Mouse (Mus musculus) heart, postnatal 0 days (tissue): ENCODE data around the gene Adcy7. TPM values are rescaled to one million over a fixed set of nuclear protein-coding genes. Genes with fewer than 3 reads are reported as not detected.

ENCODE experiments used
- ATAC-seq: fragments of 200-750 bp; cut with Nextera tagmentation; 2 replicates; pipeline ENCODE4 v1.8.0; 2017; ENCODE audit warnings: low read depth, moderate number of reproducible peaks, moderate library complexity; ENCODE audit not compliant: insufficient read depth
- DNase-seq: peaks from one replicate; pipeline ENCODE4 v3.0.0-alpha.2; 2016; ENCODE audit warnings: low spot score
- H3K27ac ChIP-seq: fragments of 300-500 bp; sonication (generic); 2 replicates; pipeline ENCODE4 v1.5.1; 2014; ENCODE audit warnings: low read depth, mild to moderate bottlenecking
- H3K27me3 ChIP-seq: fragments of 300-500 bp; sonication (generic); 2 replicates; pipeline ENCODE4 v1.6.1; 2014; ENCODE audit warnings: low read length, mixed read lengths; ENCODE audit not compliant: control insufficient read depth, insufficient read depth
- H3K36me3 ChIP-seq: fragments of 300-500 bp; sonication (generic); replicated peaks from 2 replicates; pipeline ENCODE4 v1.6.1; 2014; ENCODE audit warnings: low read length, mixed read lengths; ENCODE audit not compliant: control insufficient read depth, insufficient read depth
- H3K4me1 ChIP-seq: fragments of 300-500 bp; sonication (generic); 2 replicates; pipeline ENCODE4 v1.6.1; 2014; ENCODE audit warnings: antibody characterized with exemption; ENCODE audit not compliant: control insufficient read depth, insufficient read depth
- H3K4me2 ChIP-seq: fragments of 300-500 bp; sonication (generic); 2 replicates; pipeline ENCODE4 v1.6.1; 2014; ENCODE audit warnings: low read depth, mild to moderate bottlenecking, low read length, moderate library complexity
- H3K4me3 ChIP-seq: fragments of 300-500 bp; sonication (generic); 2 replicates; pipeline ENCODE4 v1.5.1; 2014; ENCODE audit warnings: low read depth, low read length
- H3K9ac ChIP-seq: fragments of 300-500 bp; sonication (generic); replicated peaks from 2 replicates; pipeline ENCODE4 v1.6.1; 2014; ENCODE audit warnings: low read depth, low read length, mixed read lengths
- H3K9me3 ChIP-seq: fragments of 300-500 bp; sonication (generic); replicated peaks from 2 replicates; pipeline ENCODE4 v1.6.1; 2016; ENCODE audit warnings: low read length; ENCODE audit not compliant: control insufficient read depth
- CTCF ChIP-seq: IDR thresholded peaks from 2 replicates; pipeline ENCODE4 v1.5.1; 2016; ENCODE audit warnings: antibody characterized with exemption, control low read depth, low read depth
- EP300 ChIP-seq: IDR thresholded peaks from 2 replicates; pipeline ENCODE4 v1.6.1; 2016; ENCODE audit warnings: antibody characterized with exemption, low read depth
- WGBS: fragments of 180-500 bp; shearing (Covaris S2); extraction: QIAGEN DNeasy Blood & Tissue Kit; methylation state at CpG from one replicate; pipeline ENCODE4 v1.1.7; 2014; 5-methylcytosine and 5-hydroxymethylcytosine counted together
- polyA plus RNA-seq: library from polyadenylated mRNA; unstranded; fragments of >200 nt; fragmentation: Nextera tagmentation; extraction: Ambion mirVana; gene quantifications from 2 replicates; pipeline ENCODE4 v1.2.1, GENCODE M21; 2015
- total RNA-seq: library from RNA; depleted of rRNA; stranded (reverse); fragments of >200 nt; gene quantifications from 2 replicates; pipeline ENCODE4 v1.2.3, GENCODE M21; 2014; ENCODE audit warnings: low replicate concordance

Adcy7 gene
- total and polyA plus RNA-seq, 2 experiments from 2014 or later = 1.9 to 7.3 TPM

- DNase-seq (no peak), ATAC-seq (no peak)
- H3K27ac ChIP-seq = no peak overlapping the region
- no peaks in the 10 kb centered on the region for H3K27me3 ChIP-seq
- no peak overlapping the region for H3K4me2 ChIP-seq
- no peak overlapping the region for H3K4me3 ChIP-seq
- no peaks in the 10 kb centered on the region for H3K36me3 ChIP-seq
- TF ChIP-seq EP300 = no peak
- TF ChIP-seq CTCF = no peak
- H3K4me1 ChIP-seq = no peaks in the 10 kb centered on the region
- no peak overlapping the region for H3K9ac ChIP-seq
- H3K9me3 ChIP-seq = no peaks in the 10 kb centered on the region
- 88% methylated on average over 4 of the region's 4 CpGs for WGBS
Observed at GRCm38 (mm10) chr8:88305814-88306213, 33.6 kb downstream of the Adcy7 start.

DNA sequence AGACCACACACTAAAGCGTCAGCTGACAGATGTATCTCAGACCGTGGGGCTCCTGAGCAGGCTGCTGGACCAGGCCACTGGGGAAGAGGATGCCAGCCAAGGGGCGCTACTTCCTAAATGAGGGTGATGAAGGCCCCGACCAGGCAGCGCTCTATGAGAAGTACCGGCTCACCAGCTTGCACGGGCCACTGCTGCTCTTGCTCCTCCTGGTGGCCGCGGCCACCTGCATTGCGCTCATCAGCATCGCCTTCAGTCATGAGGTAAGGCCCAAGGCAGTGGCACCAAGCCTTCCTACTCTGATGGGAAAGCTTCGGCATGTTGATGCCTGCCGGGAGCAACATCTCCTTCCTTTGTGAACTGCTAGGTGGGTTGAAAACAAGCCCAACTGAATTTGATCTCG is 34.3 kb downstream of the Adcy7 start:
- H3K9me3 ChIP-seq = no peaks in the 10 kb centered on the region
- 64% methylated on average over 14 of the region's 14 CpGs for WGBS
- no peak overlapping the region for H3K27ac ChIP-seq
- no peak overlapping the region for H3K9ac ChIP-seq
- H3K36me3 ChIP-seq = no peaks in the 10 kb centered on the region
- no peaks in the 10 kb centered on the region for H3K4me1 ChIP-seq
- ATAC-seq (no peak; the same call in 1 of the 2 replicates), DNase-seq (no peak)
- H3K4me2 ChIP-seq = no peak overlapping the region
- TF ChIP-seq EP300 (no peak), CTCF (peak; percentile 63)
- H3K4me3 ChIP-seq = no peak overlapping the region
- H3K27me3 ChIP-seq = no peaks in the 10 kb centered on the region

GRCm38 (mm10) chr8:88307736-88308135 is 35.5 kb downstream of the Adcy7 start:
- H3K4me2 ChIP-seq = no peak overlapping the region
- H3K9me3 ChIP-seq = no peaks in the 10 kb centered on the region
- ATAC-seq (no peak), DNase-seq (no peak)
- no peaks in the 10 kb centered on the region for H3K36me3 ChIP-seq
- 62% methylated on average over 4 of the region's 4 CpGs for WGBS
- H3K27me3 ChIP-seq = no peaks in the 10 kb centered on the region
- no peak overlapping the region for H3K9ac ChIP-seq
- TF ChIP-seq CTCF = no peak
- no peak for TF ChIP-seq EP300
- H3K4me1 ChIP-seq = no peaks in the 10 kb centered on the region
- H3K4me3 ChIP-seq = no peak overlapping the region
- H3K27ac ChIP-seq = no peak overlapping the region

GRCm38 (mm10) chr8:88309274-88309873 is 37.2 kb downstream of the Adcy7 start:
- TF ChIP-seq CTCF = no peak
- H3K27ac ChIP-seq = no peak overlapping the region
- no peak for DNase-seq
- H3K4me3 ChIP-seq = no peak overlapping the region
- 69% methylated on average over 10 of the region's 10 CpGs for WGBS
- H3K27me3 ChIP-seq = no peaks in the 10 kb centered on the region
- peaks cover 6% of the 10 kb centered on the region; the same call in 1 of the 2 replicates for H3K4me1 ChIP-seq
- no peaks in the 10 kb centered on the region for H3K36me3 ChIP-seq
- H3K9ac ChIP-seq = no peak overlapping the region
- ATAC-seq = no peak
- H3K9me3 ChIP-seq = no peaks in the 10 kb centered on the region
- no peak overlapping the region for H3K4me2 ChIP-seq

DNA sequence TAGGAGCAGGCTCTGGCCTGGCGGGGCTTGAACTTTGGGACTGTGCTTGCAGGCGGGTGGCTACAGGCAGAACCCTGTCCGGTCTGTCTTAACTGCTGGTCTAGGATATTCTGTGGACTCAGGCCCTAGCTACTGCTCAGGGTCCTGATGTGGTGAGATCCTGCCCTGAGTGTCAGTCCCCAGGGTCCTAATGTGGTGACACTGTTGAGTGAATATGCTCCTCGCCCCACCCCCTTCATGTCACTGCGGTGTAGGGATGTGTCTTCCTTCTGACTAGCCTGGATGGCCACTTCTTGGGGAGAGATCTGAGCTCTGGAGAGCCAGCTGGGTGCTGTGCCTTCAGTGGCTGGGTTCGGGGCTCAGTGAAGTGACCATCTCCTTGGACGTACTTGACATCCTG is 37.7 kb downstream of the Adcy7 start:
- Histone ChIP-seq H3K4me2 (no peak overlapping the region), H3K4me3 (no peak overlapping the region), H3K9me3 (no peaks in the 10 kb centered on the region), H3K27ac (no peak overlapping the region), H3K27me3 (no peaks in the 10 kb centered on the region), H3K4me1 (peaks cover 6% of the 10 kb centered on the region; the same call in 1 of the 2 replicates), H3K36me3 (no peaks in the 10 kb centered on the region), H3K9ac (no peak overlapping the region)
- DNase-seq (no peak), ATAC-seq (no peak)
- 86% methylated on average over 7 of the region's 7 CpGs for WGBS
- TF ChIP-seq EP300 (no peak), CTCF (no peak)

GRCm38 (mm10) chr8:88310286-88310685 is 38.1 kb downstream of the Adcy7 start:
- TF ChIP-seq CTCF = no peak
- TF ChIP-seq EP300 = no peak
- Histone ChIP-seq H3K27ac (no peak overlapping the region), H3K9ac (no peak overlapping the region), H3K27me3 (no peaks in the 10 kb centered on the region), H3K4me2 (no peak overlapping the region), H3K4me3 (no peak overlapping the region), H3K9me3 (no peaks in the 10 kb centered on the region), H3K36me3 (no peaks in the 10 kb centered on the region), H3K4me1 (peaks cover 6% of the 10 kb centered on the region; the same call in 1 of the 2 replicates)
- 81% methylated on average over 13 of the region's 13 CpGs for WGBS
- ATAC-seq = no peak
- no peak for DNase-seq
